Mouse (Mus musculus): ENCODE data around the gene Grid2. TPM values are rescaled to one million over a fixed set of nuclear protein-coding genes. Genes with fewer than 3 reads are reported as not detected.

Gene Grid2
- 0.17 TPM for polyA plus RNA-seq (2017; shearing (Covaris generic))

DNA sequence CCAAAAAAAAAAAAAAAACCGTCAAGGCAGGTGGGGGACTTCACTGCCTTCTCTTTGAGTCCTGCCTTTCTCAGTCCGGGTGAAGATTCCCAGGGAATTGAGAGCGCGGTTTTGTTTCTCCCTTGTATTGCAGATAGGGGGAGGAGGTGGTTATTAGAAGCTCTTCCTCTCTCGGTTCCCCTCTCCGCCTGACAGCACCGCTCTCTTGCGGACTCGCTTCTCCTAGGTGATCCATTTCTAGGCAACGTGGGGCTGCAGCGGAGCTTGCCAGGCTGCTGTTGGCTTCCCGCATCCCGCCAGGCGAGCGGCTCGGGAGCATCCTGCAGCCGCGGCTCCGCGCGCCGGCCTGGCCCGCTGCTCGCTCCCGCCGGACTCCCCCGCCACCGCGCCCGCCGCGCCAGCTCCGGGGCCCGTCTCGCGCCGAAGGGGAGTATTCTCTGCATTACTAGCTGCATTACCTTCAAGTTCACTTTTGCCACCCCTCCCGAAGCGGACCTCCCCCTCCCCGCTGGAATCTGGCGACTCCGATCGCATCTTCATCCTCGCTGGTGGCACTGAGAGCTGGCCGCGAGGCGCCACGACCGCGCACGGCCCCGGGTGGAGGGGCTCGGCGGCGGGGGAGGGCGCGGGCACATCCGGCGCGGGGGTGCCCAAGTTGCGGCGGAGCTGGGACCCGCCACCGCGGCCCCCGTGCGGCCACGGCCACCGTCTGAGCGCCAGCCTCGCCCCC, at the start of gene Grid2:
Grid2 (plus strand) TSS at position 51 of the 730 bp plus-strand sequence.

DNA sequence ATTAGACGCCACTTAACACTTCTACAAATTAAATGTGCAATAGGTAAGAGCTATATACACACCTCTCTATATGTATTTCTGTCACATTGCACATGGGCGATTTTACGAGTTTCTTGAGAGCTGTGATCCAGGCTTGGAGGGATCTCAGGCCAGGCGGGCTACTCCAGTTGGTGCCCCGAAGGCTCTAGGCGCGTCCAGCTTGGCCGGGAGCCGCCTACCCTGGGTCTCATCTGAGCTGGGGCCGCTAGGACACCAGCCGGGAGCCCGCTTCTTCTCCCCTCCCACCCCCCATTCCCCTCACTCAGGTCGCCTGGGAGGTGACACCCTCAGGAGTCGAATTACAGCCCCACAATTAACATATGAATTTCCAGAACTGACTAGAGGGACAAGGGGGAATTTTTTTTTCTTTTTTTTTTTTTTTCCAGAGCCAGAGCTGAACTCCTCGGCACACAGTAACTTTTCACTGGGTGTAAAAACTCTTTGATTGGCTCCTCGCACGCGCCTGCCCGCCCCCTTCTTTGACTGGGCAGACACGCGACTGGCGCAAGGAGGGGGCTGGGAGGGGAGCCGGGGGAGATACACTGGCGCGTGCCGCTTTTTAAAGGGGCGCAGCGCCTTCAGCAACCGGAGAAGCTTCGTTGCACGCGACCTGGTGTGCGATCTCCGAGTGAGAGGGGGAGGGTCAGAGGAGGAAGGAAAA, 1473.0 kb downstream of the Grid2 start, which contains the start of gene Atoh1:
Atoh1 (plus strand) TSS at position 627 of the 700 bp plus-strand sequence.

